Mouse (Mus musculus) lung, embryonic 14.5 days (tissue): ENCODE measurements around the gene Dclk2. TPM values are rescaled to one million over a fixed set of nuclear protein-coding genes. Genes with fewer than 3 reads are reported as not detected.
A peak's percentile ranks its signal among the peaks of the same experiment; 100 is the strongest.

Experiments used
- ATAC-seq: fragments of 200-750 bp; cut with Nextera tagmentation; 2 replicates; pipeline ENCODE4 v1.8.0; 2017; ENCODE audit warnings: mild to moderate bottlenecking, moderate TSS enrichment, moderate library complexity; ENCODE audit not compliant: insufficient read depth
- DNase-seq: peaks from one replicate; pipeline ENCODE4 v3.0.0-alpha.2; 2015
- H3K27ac ChIP-seq: fragments of 300-500 bp; sonication (generic); 2 replicates; pipeline ENCODE4 v1.5.1; 2014; ENCODE audit warnings: low read depth, mild to moderate bottlenecking, moderate library complexity
- H3K27me3 ChIP-seq: fragments of 300-500 bp; sonication (generic); 2 replicates; pipeline ENCODE4 v1.6.1; 2014; ENCODE audit warnings: low read length, control low read depth; ENCODE audit not compliant: insufficient read depth
- H3K36me3 ChIP-seq: fragments of 300-500 bp; sonication (generic); 2 replicates; pipeline ENCODE4 v1.6.1; 2014; ENCODE audit warnings: control low read depth; ENCODE audit not compliant: insufficient read depth
- H3K4me1 ChIP-seq: fragments of 300-500 bp; sonication (generic); 2 replicates; pipeline ENCODE4 v1.6.1; 2014; ENCODE audit warnings: antibody characterized with exemption, control low read depth; ENCODE audit not compliant: insufficient read depth
- H3K4me2 ChIP-seq: fragments of 300-500 bp; sonication (generic); 2 replicates; pipeline ENCODE4 v1.6.1; 2014; ENCODE audit warnings: mild to moderate bottlenecking
- H3K4me3 ChIP-seq: fragments of 300-500 bp; sonication (generic); 2 replicates; pipeline ENCODE4 v1.5.1; 2014; ENCODE audit warnings: low read depth, low read length
- H3K9ac ChIP-seq: fragments of 300-500 bp; sonication (generic); 2 replicates; pipeline ENCODE4 v1.6.1; 2014
- H3K9me3 ChIP-seq: fragments of 300-500 bp; sonication (generic); 2 replicates; pipeline ENCODE4 v1.6.1; 2016; ENCODE audit warnings: low read depth, low read length, control low read depth
- CTCF ChIP-seq: IDR thresholded peaks from 2 replicates; pipeline ENCODE4 v1.5.1; 2016; ENCODE audit warnings: antibody characterized with exemption, low read depth
- WGBS: fragments of 180-500 bp; shearing (Covaris S2); extraction: QIAGEN DNeasy Blood & Tissue Kit; methylation state at CpG from one replicate; pipeline ENCODE4 v1.1.7; 2014; 5-methylcytosine and 5-hydroxymethylcytosine counted together
- polyA plus RNA-seq: library from polyadenylated mRNA; unstranded; fragments of >200 nt; fragmentation: Nextera tagmentation; extraction: Ambion mirVana; gene quantifications from 2 replicates; pipeline ENCODE4 v1.2.1, GENCODE M21; 2014

Dclk2 gene
- 7.3 and 8.2 TPM in 2 replicates for polyA plus RNA-seq

GRCm38 (mm10) chr3:86920343-86921083 lies at the start of gene Dclk2:
Gene Dclk2, minus strand, starts transcription at chr3:86920852.
- DNase-seq, result peak; percentile 87
- Histone ChIP-seq H3K4me2 (peak within 1 kb of the TSS; percentile 91), H3K27me3 (peaks cover 11% of the 10 kb centered on the region), H3K36me3 (no peaks in the 10 kb centered on the region), H3K4me1 (no peaks in the 10 kb centered on the region), H3K9me3 (no peaks in the 10 kb centered on the region), H3K4me3 (peak within 1 kb of the TSS; percentile 77), H3K9ac (peak within 1 kb of the TSS; percentile 67), H3K27ac (peak within 1 kb of the TSS; percentile 65; the same call in 1 of the 2 replicates)
- under 1% methylated on average over 65 of the region's 91 CpGs for WGBS
- TF ChIP-seq CTCF, result no peak
- ATAC-seq, result peak; percentile 94

GRCm38 (mm10) chr3:86962665-86963435 lies 42.2 kb upstream of the Dclk2 start:
- Histone ChIP-seq H3K4me2 (no peak overlapping the region), H3K9me3 (no peaks in the 10 kb centered on the region), H3K9ac (no peak overlapping the region), H3K4me3 (no peak overlapping the region), H3K27me3 (no peaks in the 10 kb centered on the region), H3K36me3 (no peaks in the 10 kb centered on the region), H3K4me1 (no peaks in the 10 kb centered on the region), H3K27ac (no peak overlapping the region)
- no peak for DNase-seq
- no peak for TF ChIP-seq CTCF
- ATAC-seq, result no peak
- WGBS, result 84% methylated on average over 17 of the region's 17 CpGs

GRCm38 (mm10) chr3:86961395-86961669 lies 40.7 kb upstream of the Dclk2 start:
- Histone ChIP-seq H3K4me3 (no peak overlapping the region), H3K4me2 (no peak overlapping the region), H3K9me3 (no peaks in the 10 kb centered on the region), H3K27me3 (no peaks in the 10 kb centered on the region), H3K27ac (no peak overlapping the region), H3K9ac (no peak overlapping the region), H3K36me3 (no peaks in the 10 kb centered on the region), H3K4me1 (no peaks in the 10 kb centered on the region)
- WGBS, result 91% methylated on average over 2 of the region's 2 CpGs
- no peak for ATAC-seq
- DNase-seq, result no peak
- TF ChIP-seq CTCF, result no peak

GRCm38 (mm10) chr3:86960656-86961394 lies 40.2 kb upstream of the Dclk2 start:
- H3K27me3 ChIP-seq, result no peaks in the 10 kb centered on the region
- H3K27ac ChIP-seq, result no peak overlapping the region
- WGBS, result 81% methylated on average over 17 of the region's 17 CpGs
- ATAC-seq (no peak), DNase-seq (no peak)
- no peaks in the 10 kb centered on the region for H3K9me3 ChIP-seq
- no peak overlapping the region for H3K4me3 ChIP-seq
- H3K9ac ChIP-seq, result no peak overlapping the region
- H3K36me3 ChIP-seq, result no peaks in the 10 kb centered on the region
- no peak overlapping the region for H3K4me2 ChIP-seq
- no peaks in the 10 kb centered on the region for H3K4me1 ChIP-seq
- TF ChIP-seq CTCF, result no peak

GRCm38 (mm10) chr3:86959088-86959487 lies 38.4 kb upstream of the Dclk2 start:
- ATAC-seq (no peak), DNase-seq (no peak)
- 83% methylated on average over 7 of the region's 7 CpGs for WGBS
- Histone ChIP-seq H3K4me1 (no peaks in the 10 kb centered on the region), H3K36me3 (no peaks in the 10 kb centered on the region), H3K4me3 (no peak overlapping the region), H3K9me3 (no peaks in the 10 kb centered on the region), H3K27me3 (no peaks in the 10 kb centered on the region), H3K9ac (no peak overlapping the region), H3K4me2 (no peak overlapping the region), H3K27ac (no peak overlapping the region)
- no peak for TF ChIP-seq CTCF

GRCm38 (mm10) chr3:86955376-86955775 lies 34.7 kb upstream of the Dclk2 start:
- DNase-seq, result no peak

GRCm38 (mm10) chr3:86954521-86954920 lies 33.9 kb upstream of the Dclk2 start:
- Histone ChIP-seq H3K27me3 (no peaks in the 10 kb centered on the region), H3K4me1 (no peaks in the 10 kb centered on the region), H3K4me2 (no peak overlapping the region), H3K9ac (no peak overlapping the region), H3K27ac (no peak overlapping the region), H3K9me3 (peaks cover 4% of the 10 kb centered on the region; the same call in 1 of the 2 replicates), H3K4me3 (no peak overlapping the region), H3K36me3 (no peaks in the 10 kb centered on the region)
- TF ChIP-seq CTCF, result no peak
- no peak for ATAC-seq
- WGBS, result 33% methylated on average over 1 of the region's 1 CpGs
- peak; percentile 10 for DNase-seq

More at GRCm38 (mm10) chr3:86955376-86955775, 34.7 kb upstream of the Dclk2 start:
- no peak overlapping the region for H3K9ac ChIP-seq
- peaks cover 4% of the 10 kb centered on the region; the same call in 1 of the 2 replicates for H3K9me3 ChIP-seq
- WGBS, result 14% methylated on average over 4 of the region's 4 CpGs
- H3K27ac ChIP-seq, result no peak overlapping the region
- ATAC-seq, result no peak
- TF ChIP-seq CTCF, result no peak
- H3K27me3 ChIP-seq, result no peaks in the 10 kb centered on the region
- H3K4me1 ChIP-seq, result no peaks in the 10 kb centered on the region
- H3K4me2 ChIP-seq, result no peak overlapping the region
- H3K36me3 ChIP-seq, result no peaks in the 10 kb centered on the region
- H3K4me3 ChIP-seq, result no peak overlapping the region
